Comparison of ENCODE assay signal across 7 mouse cellular contexts in genomic region chr5:122989001-122989525, GRCm38 (mm10). TPM values are rescaled to one million over a fixed set of nuclear protein-coding genes. Genes with fewer than 3 reads are reported as not detected.
DNase-seq lines count a peak whose midpoint lies in the region; ATAC-seq and TF ChIP-seq lines count a peak whose summit lies in the region.

No protein-coding gene starts in this region.

- peak overlapping the region; percentile 73 for H3K4me3 ChIP-seq in intestine, embryonic 15.5 days (replicated peaks)
- peak overlapping the region; percentile 69 for H3K4me3 ChIP-seq in limb, embryonic 11.5 days (ENCODE audit: low read depth, low read length)
- H3K4me3 ChIP-seq in midbrain, embryonic 12.5 days = peak overlapping the region; percentile 75
- peak overlapping the region; percentile 92 for H3K4me3 ChIP-seq in small intestine, adult 2 months (ENCODE audit: low read depth, low read length)

- DNase-seq in adipocyte (ENCODE audit: low spot score) = peak; percentile 65
- peak; percentile 51 to 70 for DNase-seq in cerebellum, postnatal 4 days (ENCODE audit: low spot score in 2 of 2)
- peak; percentile 65 to 70 for DNase-seq in gastrocnemius, postnatal 36 days
- peak; percentile 81 for DNase-seq in limb, embryonic 11.5 days (ENCODE audit: low spot score)

- H3K36me3 ChIP-seq in intestine, embryonic 15.5 days = no peaks in the 10 kb centered on the region
- no peaks in the 10 kb centered on the region for H3K36me3 ChIP-seq in limb, embryonic 11.5 days (ENCODE audit: control insufficient read depth, insufficient read depth, low read length)
- H3K36me3 ChIP-seq in midbrain, embryonic 12.5 days = no peaks in the 10 kb centered on the region
- H3K36me3 ChIP-seq in small intestine, adult 2 months (ENCODE audit: control insufficient read depth, insufficient read depth, low read length) = no peaks in the 10 kb centered on the region

- H3K27ac ChIP-seq in intestine, embryonic 15.5 days = peak overlapping the region; percentile 75
- H3K27ac ChIP-seq in limb, embryonic 11.5 days (replicated peaks; ENCODE audit: low read depth, low read length) = peak overlapping the region; percentile 90
- peak overlapping the region; percentile 91 for H3K27ac ChIP-seq in midbrain, embryonic 12.5 days (replicated peaks)
- H3K27ac ChIP-seq in small intestine, adult 2 months (ENCODE audit: insufficient read depth, low read depth, low read length) = 0 out of 2 replicates have a peak overlapping the region, but pooled peaks have one; percentile 24

- H3K9ac ChIP-seq in intestine, embryonic 15.5 days = peak overlapping the region; percentile 66
- H3K9ac ChIP-seq in limb, embryonic 11.5 days (ENCODE audit: low read length) = peak overlapping the region; percentile 82
- peak overlapping the region; percentile 81 for H3K9ac ChIP-seq in midbrain, embryonic 12.5 days (replicated peaks)

- TF ChIP-seq POLR2A in small intestine, adult 2 months (IDR thresholded peaks at IDR 0.05; ENCODE audit: low read depth, low read length) = peak; percentile 49; the same call in 1 of the 2 replicates

- no peaks in the 10 kb centered on the region for H3K27me3 ChIP-seq in intestine, embryonic 15.5 days (replicated peaks)
- H3K27me3 ChIP-seq in limb, embryonic 11.5 days (ENCODE audit: control insufficient read depth, insufficient read depth, low read length) = no peaks in the 10 kb centered on the region
- no peaks in the 10 kb centered on the region for H3K27me3 ChIP-seq in midbrain, embryonic 12.5 days
- H3K27me3 ChIP-seq in small intestine, adult 2 months (ENCODE audit: control insufficient read depth, insufficient read depth, low read length) = no peaks in the 10 kb centered on the region

- peak; percentile 63 for ATAC-seq in intestine, embryonic 15.5 days
- peak; percentile 72; the same call in 1 of the 2 replicates for ATAC-seq in limb, embryonic 11.5 days (ENCODE audit: insufficient number of reproducible peaks, low FRiP score, low TSS enrichment, low read depth)
- peak; percentile 35; the same call in 1 of the 2 replicates for ATAC-seq in midbrain, embryonic 12.5 days (ENCODE audit: low FRiP score, low read depth)

- H3K4me2 ChIP-seq in intestine, embryonic 15.5 days (replicated peaks) = peak overlapping the region; percentile 100
- H3K4me2 ChIP-seq in limb, embryonic 11.5 days (ENCODE audit: low read depth, severe bottlenecking) = peak overlapping the region; percentile 96
- peak overlapping the region; percentile 97 for H3K4me2 ChIP-seq in midbrain, embryonic 12.5 days (replicated peaks)

- no peak for TF ChIP-seq CTCF in small intestine, adult 2 months (IDR thresholded peaks at IDR 0.05; ENCODE audit: extremely low read depth, insufficient read length, insufficient replicate concordance, low read depth, low read length)

- peaks cover 27% of the 10 kb centered on the region for H3K4me1 ChIP-seq in intestine, embryonic 15.5 days (replicated peaks)
- peaks cover 38% of the 10 kb centered on the region for H3K4me1 ChIP-seq in limb, embryonic 11.5 days (ENCODE audit: control insufficient read depth, insufficient read depth, low read length)
- H3K4me1 ChIP-seq in midbrain, embryonic 12.5 days = peaks cover 63% of the 10 kb centered on the region
- H3K4me1 ChIP-seq in small intestine, adult 2 months (ENCODE audit: control insufficient read depth, insufficient read depth, insufficient read length, low read length) = peaks cover 8% of the 10 kb centered on the region

- intact Hi-C loops in gastrocnemius, postnatal 36 days (cut with DNase I) = no loop called here

- WGBS in intestine, embryonic 15.5 days = under 1% methylated on average over 38 of the region's 39 CpGs
- WGBS in limb, embryonic 11.5 days = 0% methylated on average over 38 of the region's 39 CpGs
- WGBS in midbrain, embryonic 12.5 days = under 1% methylated on average over 39 of the region's 39 CpGs
- under 1% methylated on average over 35 of the region's 39 CpGs for WGBS in small intestine, adult 2 months

- H3K9me3 ChIP-seq in intestine, embryonic 15.5 days = no peaks in the 10 kb centered on the region
- H3K9me3 ChIP-seq in limb, embryonic 11.5 days (ENCODE audit: control insufficient read depth, low read length) = no peaks in the 10 kb centered on the region
- no peaks in the 10 kb centered on the region for H3K9me3 ChIP-seq in midbrain, embryonic 12.5 days

RNA-seq across cellular contexts. Expression of gene Kdm2b, which starts 0.6 kb away (rescaled TPM):
- total RNA-seq in gastrocnemius, postnatal 36 days (2021) = 10 to 100 TPM; 10.0 to 11.2 TPM
- polyA plus RNA-seq in intestine, embryonic 15.5 days (2015; fragmentation: Nextera tagmentation; extraction: Ambion mirVana) = 27.2 and 29.4 TPM in 2 replicates
- polyA plus RNA-seq in limb, embryonic 11.5 days (2014; fragmentation: Nextera tagmentation; extraction: Ambion mirVana) = 67.2 and 79.4 TPM in 2 replicates
- polyA plus RNA-seq in midbrain, embryonic 12.5 days (2016; fragmentation: Nextera tagmentation; extraction: Ambion mirVana) = 108 and 115 TPM in 2 replicates
- 8.6 and 12.0 TPM in 2 replicates for polyA plus RNA-seq in small intestine, adult 2 months (2012; rRNA removed)

RNA-seq across cellular contexts. Expression of gene Orai1, which starts 25.8 kb away (rescaled TPM):
- 10 to 100 TPM; 35.9 to 39.1 TPM for total RNA-seq in gastrocnemius, postnatal 36 days (2021)
- polyA plus RNA-seq in intestine, embryonic 15.5 days (2015; fragmentation: Nextera tagmentation; extraction: Ambion mirVana) = 18.9 and 19.3 TPM in 2 replicates
- polyA plus RNA-seq in limb, embryonic 11.5 days (2014; fragmentation: Nextera tagmentation; extraction: Ambion mirVana) = 10.0 and 10.3 TPM in 2 replicates
- polyA plus RNA-seq in midbrain, embryonic 12.5 days (2016; fragmentation: Nextera tagmentation; extraction: Ambion mirVana) = 11.7 and 13.7 TPM in 2 replicates
- 70.0 and 133 TPM in 2 replicates for polyA plus RNA-seq in small intestine, adult 2 months (2012; rRNA removed)

RNA-seq across cellular contexts. Expression of gene Morn3, which starts 57.8 kb away (rescaled TPM):
- total RNA-seq in gastrocnemius, postnatal 36 days (2021) = not detected
- polyA plus RNA-seq in intestine, embryonic 15.5 days (2015; fragmentation: Nextera tagmentation; extraction: Ambion mirVana) = 0.45 TPM in 1 of 2 replicates, not detected in the other
- 0.64 TPM in 1 of 2 replicates, not detected in the other for polyA plus RNA-seq in limb, embryonic 11.5 days (2014; fragmentation: Nextera tagmentation; extraction: Ambion mirVana)
- not detected in 2 replicates for polyA plus RNA-seq in midbrain, embryonic 12.5 days (2016; fragmentation: Nextera tagmentation; extraction: Ambion mirVana)
- not detected in 2 replicates for polyA plus RNA-seq in small intestine, adult 2 months (2012; rRNA removed)

Comparison
In these comparisons a context has a peak if more than half of its experiments do, and no peak if none do; other contexts are left out.
1. Peak in every context shown above with its lines: DNase-seq, ATAC-seq, H3K4me3 ChIP-seq and H3K27ac ChIP-seq.
2. H3K27ac ChIP-seq: peak in every context shown above with its lines; median percentile 91 in midbrain, embryonic 12.5 days; 90 in limb, embryonic 11.5 days; 75 in intestine, embryonic 15.5 days; 24 in small intestine, adult 2 months.